Mouse (Mus musculus): ENCODE measurements around the gene Upp1. TPM values are rescaled to one million over a fixed set of nuclear protein-coding genes. Genes with fewer than 3 reads are reported as not detected.
"Not testable (repeated sequence)": the region's sequence is repeated elsewhere in the genome, so short reads cannot be mapped to it uniquely, and the experiment has no call there.

Gene Upp1
- polyA plus RNA-seq, 1 experiment: 814 TPM

DNA sequence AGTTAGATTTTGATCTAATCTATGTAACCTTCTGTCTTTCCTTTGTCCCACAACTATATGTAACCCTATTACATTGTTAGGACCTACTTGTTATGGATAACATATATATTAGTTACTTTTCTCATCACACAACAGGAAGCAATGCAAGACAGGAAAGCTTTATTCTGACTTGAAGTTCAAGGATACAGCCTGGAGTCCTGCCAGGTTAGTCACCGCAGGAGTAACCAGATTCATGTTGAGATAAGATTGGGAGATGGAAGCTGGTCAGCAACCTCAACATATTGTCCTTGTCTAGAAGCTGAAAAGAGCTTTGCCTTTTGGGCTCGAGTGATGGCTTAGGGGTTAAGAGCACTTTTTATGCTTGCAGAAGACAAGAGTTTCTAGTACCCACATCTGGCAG, 30.3 kb downstream of the Upp1 start:
- WGBS: 54% methylated on average over 2 of the region's 2 CpGs
- DNase-seq (ENCODE audit: low read depth, low spot score): no peak

DNA sequence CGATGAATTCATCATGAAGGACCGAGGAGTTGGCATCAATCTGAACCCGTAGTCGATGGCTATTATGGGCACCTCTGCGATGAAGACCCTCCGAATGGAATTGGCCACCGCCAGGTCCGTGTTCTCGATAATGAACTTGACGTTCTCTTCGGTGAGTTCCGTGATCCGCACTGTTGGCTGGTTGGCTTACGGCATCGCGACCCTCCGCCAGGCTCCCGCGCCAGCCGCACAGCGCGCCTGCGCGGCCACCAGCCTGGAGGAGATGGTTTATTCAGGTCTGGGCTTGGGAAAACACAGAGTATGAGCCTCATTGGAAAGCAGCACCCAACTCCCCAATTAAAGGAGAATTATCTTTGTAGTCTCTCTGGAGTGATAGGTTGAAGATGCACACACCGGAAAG, 32.5 kb downstream of the Upp1 start:
- 82% methylated on average over 25 of the region's 25 CpGs for WGBS
- DNase-seq (ENCODE audit: low read depth, low spot score): not testable (repeated sequence)

GRCm38 (mm10) chr11:9159953-9160352, 42.0 kb downstream of the Upp1 start:
- DNase-seq (ENCODE audit: low read depth, low spot score): no peak
- 8% methylated on average over 3 of the region's 3 CpGs for WGBS

DNA sequence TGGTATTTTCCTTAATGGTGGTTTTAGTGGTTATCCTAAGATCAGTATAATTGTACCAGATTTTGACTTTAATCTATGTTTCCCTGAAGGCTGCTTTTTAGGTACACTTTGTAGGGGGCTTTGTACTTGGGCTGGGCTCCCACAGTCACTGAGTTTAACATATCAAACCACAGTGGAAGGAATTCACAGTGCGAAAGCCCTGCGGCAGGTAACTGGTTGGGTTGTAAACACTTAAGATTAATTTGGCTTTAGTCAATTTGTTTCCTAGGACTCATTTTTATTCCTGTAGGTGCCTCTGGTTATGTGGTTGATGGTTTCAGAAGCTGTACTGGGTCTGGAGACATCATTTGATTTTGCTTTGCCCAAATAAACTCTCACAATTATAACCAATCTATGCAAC, 49.4 kb downstream of the Upp1 start:
- no peak for DNase-seq (ENCODE audit: low read depth, low spot score)
- WGBS: 90% methylated on average over 2 of the region's 2 CpGs

DNA sequence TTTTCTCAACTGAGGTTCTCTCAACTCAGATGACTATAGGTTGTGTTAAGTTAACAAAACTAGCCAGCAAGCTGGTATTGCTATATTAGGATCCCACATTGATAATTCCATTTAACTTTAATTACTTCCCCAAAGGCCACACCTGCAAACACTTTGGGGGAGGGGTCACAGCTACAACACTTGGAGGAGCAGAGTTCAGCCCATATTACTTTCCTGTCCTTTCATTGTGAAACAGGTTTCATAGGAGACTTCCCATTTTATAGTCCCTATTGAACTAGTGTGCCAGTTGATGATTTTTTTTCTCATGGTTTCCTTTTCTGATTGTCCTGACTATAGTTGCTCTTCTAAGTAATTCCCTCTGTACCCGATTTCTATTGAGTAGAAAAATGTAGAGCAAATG, 63.6 kb downstream of the Upp1 start:
- WGBS: 47% methylated on average over 1 of the region's 1 CpGs
- DNase-seq (ENCODE audit: low read depth, low spot score): no peak

Other genes with a start within 250 kb of the Upp1 start
- gene Pkd1l1, start 144.8 kb upstream of the Upp1 start, polyA plus RNA-seq (2012; rRNA removed): 0.01 and 0.14 TPM in 2 replicates
- 2.7 and 5.2 TPM in 2 replicates for gene Hus1, start 106.9 kb upstream of the Upp1 start, polyA plus RNA-seq (2012; rRNA removed)
- 0.55 and 1.8 TPM in 2 replicates for gene Gm11992, start 69.5 kb upstream of the Upp1 start, polyA plus RNA-seq (2012; rRNA removed)
- gene Sun3, start 69.1 kb upstream of the Upp1 start, polyA plus RNA-seq (2012; rRNA removed): 0.26 and 0.51 TPM in 2 replicates
- 0.01 TPM in 1 of 2 replicates, not detected in the other for gene Abca13, start 73.8 kb downstream of the Upp1 start, polyA plus RNA-seq (2012; rRNA removed)